Mouse (Mus musculus) ES-E14 (cell line): ENCODE measurements around the gene Baiap2l2. TPM values are rescaled to one million over a fixed set of nuclear protein-coding genes. Genes with fewer than 3 reads are reported as not detected.

Experiments
- DNase-seq: peaks from one replicate; pipeline ENCODE4 v3.0.0-alpha.2; 2013; ENCODE audit warnings: low read depth, low spot score
- H3K27ac ChIP-seq: 2 replicates; pipeline ENCODE4 v1.5.1; 2012; ENCODE audit warnings: low read depth, mild to moderate bottlenecking, low read length, moderate library complexity, mixed read lengths; ENCODE audit not compliant: poor library complexity, insufficient read depth, severe bottlenecking
- H3K36me3 ChIP-seq: 2 replicates; pipeline ENCODE4 v1.6.1; 2012; ENCODE audit warnings: mild to moderate bottlenecking, low read length, moderate library complexity, mixed read lengths; ENCODE audit not compliant: control insufficient read depth, poor library complexity, insufficient read depth, severe bottlenecking
- H3K4me1 ChIP-seq, 2 experiments: fragments of 150-350 bp in 1 of 2; sonication (generic) in 1 of 2; 2 replicates each; pipeline ENCODE4 v1.6.1; 2012; ENCODE audit warnings: low read length in 2 of 2, mild to moderate bottlenecking in 1 of 2, mixed read lengths in 1 of 2; ENCODE audit not compliant: control insufficient read depth in 2 of 2, insufficient read depth in 2 of 2, poor library complexity in 1 of 2
- H3K4me3 ChIP-seq, 2 experiments: fragments of 150-350 bp in 1 of 2; sonication (generic) in 1 of 2; 2 replicates each; pipeline ENCODE4 v1.5.1; 2012; ENCODE audit warnings: low read length in 2 of 2, low read depth in 1 of 2, mild to moderate bottlenecking in 1 of 2, mixed read lengths in 1 of 2; ENCODE audit not compliant: insufficient read depth in 1 of 2, poor library complexity in 1 of 2, severe bottlenecking in 1 of 2
- H3K9ac ChIP-seq: 2 replicates; pipeline ENCODE4 v1.6.1; 2012; ENCODE audit warnings: low read depth, mild to moderate bottlenecking, low read length, mixed read lengths; ENCODE audit not compliant: poor library complexity, insufficient read depth, severe bottlenecking
- H3K9me3 ChIP-seq: fragments of 150-350 bp; sonication (generic); 2 replicates; pipeline ENCODE4 v1.6.1; 2012; ENCODE audit warnings: low read depth, mild to moderate bottlenecking, low read length; ENCODE audit not compliant: control insufficient read depth, insufficient read depth
- CHD2 ChIP-seq: IDR thresholded peaks from 2 replicates; pipeline ENCODE4 v1.6.1; 2014; ENCODE audit warnings: mild to moderate bottlenecking, low read depth, low read length, inconsistent platforms
- HCFC1 ChIP-seq: IDR thresholded peaks from 2 replicates; pipeline ENCODE4 v1.6.1; 2012; ENCODE audit warnings: low read length, inconsistent platforms, borderline replicate concordance; ENCODE audit not compliant: insufficient read depth
- MAFK ChIP-seq: IDR thresholded peaks from 2 replicates; pipeline ENCODE4 v1.6.1; 2014; ENCODE audit warnings: mild to moderate bottlenecking, low read depth, low read length, inconsistent platforms; ENCODE audit not compliant: insufficient read depth
- ZC3H11A ChIP-seq: IDR thresholded peaks from 2 replicates; pipeline ENCODE4 v1.6.1; 2012; ENCODE audit warnings: low read depth, mild to moderate bottlenecking, inconsistent platforms, low read length, borderline replicate concordance
- ZNF384 ChIP-seq: IDR thresholded peaks from 2 replicates; pipeline ENCODE4 v1.6.1; 2012; ENCODE audit warnings: low read depth, low read length, inconsistent platforms
- in situ Hi-C, 2 experiments: fragments of 600-800 bp; cut with MboI; formaldehyde crosslinking; loops; one replicate each; pipeline ENCODE4 v1.15.1; 2025; ENCODE audit warnings: low sequenced_read_pairs in 2 of 2, inconsistent platforms in 1 of 2; ENCODE audit not compliant: unreplicated experiment in 2 of 2
- total RNA-seq: library from RNA; depleted of rRNA; stranded (reverse); fragments of 300-350 nt; gene quantifications from 2 replicates; pipeline ENCODE4 v1.2.3, GENCODE M21; 2012

Gene Baiap2l2
- total RNA-seq, 1 experiment = 0.13 TPM

GRCm38 (mm10) chr15:79244071-79244893 is 41.1 kb downstream of the Baiap2l2 start:
- H3K36me3 ChIP-seq = peaks cover 64% of the 10 kb centered on the region
- H3K9me3 ChIP-seq = no peaks in the 10 kb centered on the region
- H3K4me1 ChIP-seq = peaks cover 2 to 3% of the 10 kb centered on the region in 2 experiments; a peak in 3 of 4 replicates
- no peak for TF ChIP-seq ZNF384
- no peak overlapping the region for H3K4me3 ChIP-seq
- no peak for DNase-seq
- H3K9ac ChIP-seq = no peak overlapping the region
- in situ Hi-C loops = no loop called here
- H3K27ac ChIP-seq = no peak overlapping the region

- H3K4me3 ChIP-seq = no peak overlapping the region
- in situ Hi-C loops = no loop called here
- TF ChIP-seq CHD2 (no peak), ZC3H11A (peak; percentile 93), MAFK (0 out of 2 replicates have a peak, but pooled peaks have one; percentile 21), HCFC1 (peak; percentile 50; the same call in 1 of the 2 replicates), ZNF384 (0 out of 2 replicates have a peak, but pooled peaks have one; percentile 49)
- peaks cover 2 to 3% of the 10 kb centered on the region in 2 experiments; a peak in 3 of 4 replicates for H3K4me1 ChIP-seq
- H3K27ac ChIP-seq = peak overlapping the region; percentile 22; the same call in 1 of the 2 replicates
- peak; percentile 97 for DNase-seq
- no peaks in the 10 kb centered on the region for H3K9me3 ChIP-seq
- H3K36me3 ChIP-seq = peaks cover 61% of the 10 kb centered on the region
- peak overlapping the region; percentile 46; the same call in 1 of the 2 replicates for H3K9ac ChIP-seq
These were observed 41.9 kb downstream of the Baiap2l2 start for GRCm38 (mm10) chr15:79243234-79244042.

- Histone ChIP-seq H3K27ac (no peak overlapping the region), H3K36me3 (peaks cover 61% of the 10 kb centered on the region), H3K9ac (no peak overlapping the region), H3K9me3 (no peaks in the 10 kb centered on the region), H3K4me3 (no peak overlapping the region), H3K4me1 (peaks cover 2 to 3% of the 10 kb centered on the region in 2 experiments; a peak in 3 of 4 replicates)
- TF ChIP-seq CHD2 = no peak
- TF ChIP-seq ZNF384 = no peak
- in situ Hi-C loops = no loop called here
- DNase-seq = no peak
These were observed 42.6 kb downstream of the Baiap2l2 start for GRCm38 (mm10) chr15:79242574-79243233.

- H3K27ac ChIP-seq = no peak overlapping the region
- H3K4me3 ChIP-seq = no peak overlapping the region
- H3K9ac ChIP-seq = no peak overlapping the region
- TF ChIP-seq HCFC1 = no peak
- TF ChIP-seq MAFK = no peak
- TF ChIP-seq ZNF384 = no peak
- no peak for TF ChIP-seq ZC3H11A
- no peak for TF ChIP-seq CHD2
- H3K9me3 ChIP-seq = no peaks in the 10 kb centered on the region
- H3K4me1 ChIP-seq = peaks cover 0 to 1% of the 10 kb centered on the region in 2 experiments; a peak in 1 of 4 replicates
- DNase-seq = no peak
- in situ Hi-C loops = loop anchor here in 1 of 2 experiments (10.0 kb wide), 1 partner anchor 227 kb away; no protein-coding TSS in a partner anchor
- H3K36me3 ChIP-seq = peaks cover 46% of the 10 kb centered on the region
These were observed 47.3 kb downstream of the Baiap2l2 start for GRCm38 (mm10) chr15:79238036-79238435.
